Mouse (Mus musculus) hindbrain, embryonic 11.5 days (tissue): Measurements from ENCODE around the gene Tpo. TPM values are rescaled to one million over a fixed set of nuclear protein-coding genes. Genes with fewer than 3 reads are reported as not detected.

Source experiments
- ATAC-seq: fragments of 200-750 bp; cut with Nextera tagmentation; 2 replicates; pipeline ENCODE4 v1.8.0; 2017; ENCODE audit warnings: mild to moderate bottlenecking, moderate TSS enrichment, moderate library complexity; ENCODE audit not compliant: low FRiP score
- DNase-seq: peaks from one replicate; pipeline ENCODE4 v3.0.0-alpha.2; 2015; ENCODE audit warnings: low spot score
- H3K27ac ChIP-seq: fragments of 300-500 bp; sonication (generic); 2 replicates; pipeline ENCODE4 v1.5.1; 2014; ENCODE audit warnings: mild to moderate bottlenecking, low read depth, low read length
- H3K27me3 ChIP-seq: fragments of 300-500 bp; sonication (generic); 2 replicates; pipeline ENCODE4 v1.6.1; 2014; ENCODE audit warnings: mild to moderate bottlenecking, low read length, moderate library complexity, mixed read lengths; ENCODE audit not compliant: control insufficient read depth, insufficient read depth
- H3K36me3 ChIP-seq: fragments of 300-500 bp; sonication (generic); 2 replicates; pipeline ENCODE4 v1.6.1; 2014; ENCODE audit warnings: mild to moderate bottlenecking, low read length, moderate library complexity, mixed read lengths; ENCODE audit not compliant: control insufficient read depth, insufficient read depth
- H3K4me1 ChIP-seq: fragments of 300-500 bp; sonication (generic); replicated peaks from 2 replicates; pipeline ENCODE4 v1.6.1; 2014; ENCODE audit warnings: low read length, mixed read lengths; ENCODE audit not compliant: control insufficient read depth, insufficient read depth
- H3K4me2 ChIP-seq: fragments of 300-500 bp; sonication (generic); replicated peaks from 2 replicates; pipeline ENCODE4 v1.6.1; 2014; ENCODE audit warnings: mild to moderate bottlenecking, low read depth, low read length
- H3K4me3 ChIP-seq: fragments of 300-500 bp; sonication (generic); 2 replicates; pipeline ENCODE4 v1.5.1; 2014; ENCODE audit warnings: low read depth, low read length
- H3K9ac ChIP-seq: fragments of 300-500 bp; sonication (generic); 2 replicates; pipeline ENCODE4 v1.6.1; 2014; ENCODE audit warnings: low read depth, low read length
- H3K9me3 ChIP-seq: fragments of 300-500 bp; sonication (generic); 2 replicates; pipeline ENCODE4 v1.6.1; 2016; ENCODE audit warnings: low read length; ENCODE audit not compliant: control insufficient read depth
- WGBS: fragments of 180-500 bp; shearing (Covaris S2); extraction: QIAGEN DNeasy Blood & Tissue Kit; methylation state at CpG from one replicate; pipeline ENCODE4 v1.1.7; 2014; 5-methylcytosine and 5-hydroxymethylcytosine counted together
- polyA plus RNA-seq: library from polyadenylated mRNA; unstranded; fragments of >200 nt; fragmentation: Nextera tagmentation; extraction: Ambion mirVana; gene quantifications from 2 replicates; pipeline ENCODE4 v1.2.1, GENCODE M21; 2014

Gene Tpo
- polyA plus RNA-seq, 1 experiment from 2014 or later, result not detected

DNA sequence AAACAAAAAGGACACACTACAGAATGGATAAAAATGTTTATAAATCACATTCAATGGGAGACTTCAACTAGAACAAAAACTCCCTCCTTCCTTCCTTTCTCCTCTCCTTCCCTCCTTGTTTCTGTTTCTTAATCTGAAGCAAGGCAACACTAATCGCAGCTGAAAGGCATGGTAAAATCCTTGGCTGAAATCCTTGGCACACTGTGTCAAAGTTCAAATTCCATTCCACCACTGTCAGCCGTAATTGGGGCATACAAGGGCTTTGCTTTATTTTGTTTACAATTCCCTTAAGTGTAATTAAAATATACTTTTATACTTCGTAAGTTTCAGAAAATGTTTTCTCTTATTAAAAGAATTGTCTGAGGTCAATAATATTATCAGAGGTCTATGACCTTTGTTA lies 108.9 kb downstream of the Tpo start:
- ATAC-seq (no peak), DNase-seq (no peak)
- 49% methylated on average over 3 of the region's 3 CpGs for WGBS

DNA sequence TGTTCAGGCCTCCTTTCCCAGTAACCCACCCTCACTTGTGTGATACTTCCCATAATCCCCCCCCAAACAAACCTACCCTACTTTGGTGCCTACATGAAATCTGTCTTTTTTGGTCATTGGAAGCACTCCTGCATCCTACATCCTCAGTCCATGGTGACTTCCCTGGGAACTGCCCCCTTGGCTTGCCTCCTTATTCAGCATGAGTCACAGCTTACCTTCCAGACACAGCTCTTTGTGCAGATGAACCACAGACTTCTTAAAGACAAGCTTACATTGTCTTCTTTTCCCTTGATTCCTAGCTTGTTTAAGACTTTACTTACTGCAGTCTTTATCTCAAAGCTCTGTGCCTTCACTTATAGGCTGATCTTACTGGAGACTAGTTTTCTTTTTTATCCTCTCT lies 112.0 kb downstream of the Tpo start:
- DNase-seq (no peak), ATAC-seq (no peak)
- Histone ChIP-seq H3K27me3 (no peaks in the 10 kb centered on the region), H3K36me3 (no peaks in the 10 kb centered on the region), H3K9ac (no peak overlapping the region), H3K4me3 (no peak overlapping the region), H3K4me2 (no peak overlapping the region), H3K4me1 (no peaks in the 10 kb centered on the region), H3K9me3 (no peaks in the 10 kb centered on the region), H3K27ac (no peak overlapping the region)

More for the DNA sequence above, 108.9 kb downstream of the Tpo start:
- H3K4me2 ChIP-seq, result no peak overlapping the region
- no peaks in the 10 kb centered on the region for H3K27me3 ChIP-seq
- H3K4me1 ChIP-seq, result no peaks in the 10 kb centered on the region
- no peak overlapping the region for H3K4me3 ChIP-seq
- H3K9ac ChIP-seq, result no peak overlapping the region
- no peaks in the 10 kb centered on the region for H3K9me3 ChIP-seq
- H3K36me3 ChIP-seq, result no peaks in the 10 kb centered on the region
- H3K27ac ChIP-seq, result no peak overlapping the region

DNA sequence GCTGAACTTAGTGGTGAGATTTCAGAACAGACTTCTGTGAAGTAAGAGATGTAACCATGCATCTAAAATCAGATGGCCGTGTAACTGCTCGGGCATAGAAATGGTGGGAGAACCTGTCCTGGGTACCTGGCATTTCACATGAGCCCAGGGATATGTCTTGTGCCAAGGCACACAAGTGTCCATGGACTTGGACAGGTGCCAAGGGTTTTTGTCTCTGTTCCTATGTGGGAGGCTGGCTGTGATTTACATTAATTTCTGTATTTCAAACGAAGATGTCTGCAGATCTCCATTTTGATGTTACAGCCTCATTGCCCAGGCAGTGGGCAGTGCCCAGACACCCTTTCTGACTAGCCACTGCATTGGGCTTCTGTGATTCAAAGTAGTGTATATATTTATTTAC lies 115.3 kb downstream of the Tpo start:
- H3K4me1 ChIP-seq, result no peaks in the 10 kb centered on the region
- H3K27me3 ChIP-seq, result no peaks in the 10 kb centered on the region
- H3K9me3 ChIP-seq, result no peaks in the 10 kb centered on the region
- H3K36me3 ChIP-seq, result peaks cover 3% of the 10 kb centered on the region; the same call in 1 of the 2 replicates
- H3K4me2 ChIP-seq, result no peak overlapping the region
- H3K27ac ChIP-seq, result no peak overlapping the region
- no peak overlapping the region for H3K4me3 ChIP-seq
- H3K9ac ChIP-seq, result no peak overlapping the region
- DNase-seq (no peak), ATAC-seq (no peak)
- 85% methylated on average over 3 of the region's 3 CpGs for WGBS

DNA sequence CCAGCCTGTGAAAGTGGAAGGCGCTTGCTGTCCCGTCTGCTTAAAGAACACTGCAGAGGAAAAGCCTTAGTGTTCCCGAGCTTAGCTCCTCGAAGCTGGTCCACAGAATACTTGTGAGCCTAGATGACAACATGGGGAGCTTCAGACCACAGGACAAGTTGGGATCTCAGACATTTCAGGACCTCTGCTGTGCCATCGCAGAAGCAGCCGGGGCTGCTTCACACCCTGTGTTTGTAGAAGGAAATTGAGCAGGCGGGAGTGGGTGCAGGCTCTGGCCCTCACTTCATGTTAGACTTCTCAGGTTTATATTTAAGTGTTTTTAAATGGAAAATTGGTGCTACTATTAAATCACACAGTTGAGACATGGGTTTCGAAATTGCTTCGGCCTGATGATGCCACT lies 116.9 kb downstream of the Tpo start:
- ATAC-seq (no peak), DNase-seq (no peak)
- peaks cover 3% of the 10 kb centered on the region; the same call in 1 of the 2 replicates for H3K36me3 ChIP-seq
- no peak overlapping the region for H3K9ac ChIP-seq
- WGBS, result 94% methylated on average over 9 of the region's 9 CpGs
- H3K4me3 ChIP-seq, result no peak overlapping the region
- no peaks in the 10 kb centered on the region for H3K9me3 ChIP-seq
- H3K4me1 ChIP-seq, result no peaks in the 10 kb centered on the region
- no peak overlapping the region for H3K27ac ChIP-seq
- H3K27me3 ChIP-seq, result no peaks in the 10 kb centered on the region
- H3K4me2 ChIP-seq, result no peak overlapping the region

DNA sequence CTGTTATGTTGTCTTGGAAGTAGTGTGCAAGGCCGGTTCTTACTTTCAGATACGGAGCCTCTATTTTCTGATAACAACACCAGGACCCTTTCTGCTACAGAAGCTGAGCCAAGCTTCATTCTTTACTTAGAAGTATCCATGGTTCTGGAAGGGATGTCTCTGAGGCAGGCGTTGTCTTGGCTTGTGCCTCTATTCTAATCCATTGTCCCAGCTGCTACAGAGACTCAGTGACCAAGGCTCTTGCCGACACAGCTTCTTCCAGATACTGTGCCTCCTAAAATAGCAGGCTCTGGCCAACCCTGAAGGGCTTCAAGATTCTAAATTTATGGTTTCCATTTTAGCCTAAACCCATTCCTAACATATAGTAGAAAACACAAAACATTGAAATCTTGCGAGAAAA lies 123.7 kb downstream of the Tpo start:
- H3K4me2 ChIP-seq, result no peak overlapping the region
- 93% methylated on average over 5 of the region's 5 CpGs for WGBS

DNA sequence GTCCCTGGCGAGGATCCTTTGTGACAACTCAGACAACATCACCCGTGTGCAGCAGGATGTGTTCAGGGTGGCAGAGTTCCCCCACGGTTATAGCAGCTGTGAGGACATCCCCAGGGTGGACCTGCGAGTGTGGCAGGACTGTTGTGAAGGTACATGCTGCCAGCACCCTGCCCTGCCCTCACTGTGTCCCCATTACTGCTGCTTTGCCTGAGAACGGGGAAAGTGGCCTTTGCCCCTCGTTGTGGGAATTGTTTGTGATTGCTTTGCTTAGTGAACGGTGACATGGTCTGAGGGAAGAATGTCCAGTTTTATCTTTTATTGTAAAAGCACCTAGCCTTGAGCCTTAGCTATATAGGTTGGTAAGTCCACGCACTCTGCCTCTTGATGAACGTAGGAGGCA lies 125.8 kb downstream of the Tpo start:
- no peaks in the 10 kb centered on the region for H3K4me1 ChIP-seq
- no peak overlapping the region for H3K4me3 ChIP-seq
- WGBS, result 83% methylated on average over 9 of the region's 9 CpGs
- H3K36me3 ChIP-seq, result peaks cover 7% of the 10 kb centered on the region
- no peaks in the 10 kb centered on the region for H3K9me3 ChIP-seq
- H3K27me3 ChIP-seq, result no peaks in the 10 kb centered on the region
- ATAC-seq (no peak), DNase-seq (no peak)
- H3K9ac ChIP-seq, result no peak overlapping the region
- H3K27ac ChIP-seq, result no peak overlapping the region
- H3K4me2 ChIP-seq, result no peak overlapping the region

More for the DNA sequence above, 123.7 kb downstream of the Tpo start:
- no peaks in the 10 kb centered on the region for H3K27me3 ChIP-seq
- H3K9me3 ChIP-seq, result no peaks in the 10 kb centered on the region
- H3K4me3 ChIP-seq, result no peak overlapping the region
- no peak for ATAC-seq
- peaks cover 6% of the 10 kb centered on the region for H3K36me3 ChIP-seq
- no peak overlapping the region for H3K27ac ChIP-seq
- no peaks in the 10 kb centered on the region for H3K4me1 ChIP-seq
- H3K9ac ChIP-seq, result no peak overlapping the region
- no peak for DNase-seq

Other genes starting within 250 kb of the Tpo start
- 50.4 and 61.1 TPM in 2 replicates for gene Pxdn, start 195.0 kb downstream of the Tpo start, polyA plus RNA-seq
- 0.43 and 1.0 TPM in 2 replicates for gene Sntg2, start 240.8 kb upstream of the Tpo start, polyA plus RNA-seq